8 mouse cellular contexts compared by ENCODE assay signal in the genomic region with DNA sequence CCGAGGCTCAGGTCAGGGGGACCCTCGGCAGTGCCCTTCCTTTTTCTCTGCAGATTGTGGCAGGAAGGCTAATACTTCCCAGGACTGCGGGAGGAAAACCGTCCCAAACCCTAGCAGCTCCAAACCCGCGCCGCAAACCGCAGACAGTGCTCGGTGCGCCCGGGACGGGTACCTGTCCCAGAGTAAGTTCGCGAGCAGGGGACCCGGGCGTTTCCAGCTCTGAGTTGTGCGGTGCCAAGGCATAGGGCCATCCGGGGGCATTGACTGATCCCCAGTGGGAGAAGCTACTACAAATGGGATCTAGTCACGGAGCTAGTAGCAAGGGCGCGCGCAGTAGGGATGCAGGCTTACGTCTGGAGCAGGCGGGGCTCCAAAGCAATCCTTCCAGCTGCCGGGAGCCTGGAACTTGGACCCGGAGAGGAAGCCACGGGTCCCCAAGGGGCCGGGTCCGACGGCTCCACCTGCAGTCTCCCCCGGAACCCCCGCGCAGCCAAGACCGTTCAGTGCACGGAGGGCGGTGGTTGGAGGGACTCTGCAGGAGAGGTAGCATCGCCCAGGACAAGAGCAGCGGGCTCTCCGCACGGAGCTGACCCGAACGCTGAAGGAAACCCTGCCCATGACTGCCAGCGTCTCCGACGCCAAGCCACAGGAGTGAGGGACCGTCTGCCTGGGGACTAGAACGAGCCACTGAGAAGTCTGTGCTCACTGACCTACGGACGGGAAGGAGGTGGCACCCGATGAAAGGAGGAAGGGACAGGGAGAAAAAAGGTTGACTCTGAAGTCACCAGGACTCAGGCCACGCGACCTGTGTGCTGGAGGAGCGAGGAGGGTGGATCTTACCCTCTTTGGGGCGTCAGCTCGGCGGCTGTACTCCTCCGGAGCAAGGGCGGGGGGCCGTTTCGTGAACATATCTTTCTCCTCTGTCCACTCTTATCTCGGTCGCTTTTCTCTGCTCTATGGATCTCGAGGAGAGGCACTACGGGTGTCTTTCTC. TPM values are rescaled to one million over a fixed set of nuclear protein-coding genes. Genes with fewer than 3 reads are reported as not detected.
DNase-seq lines count a peak whose midpoint lies in the region; ATAC-seq and TF ChIP-seq lines count a peak whose summit lies in the region.

A gene (minus strand): TSS at position 943 of the 993 bp plus-strand sequence.

- no peak for TF ChIP-seq CTCF in heart, postnatal 0 days (IDR thresholded peaks at IDR 0.05; ENCODE audit: low read depth)

- peak; percentile 24 to 25 for DNase-seq in cerebellum, postnatal 10 days
- DNase-seq in cerebellum, adult 9-11 months, result no peak
- DNase-seq in embryo, embryonic 11 days, result peak; percentile 38
- DNase-seq in heart, postnatal 0 days (ENCODE audit: low spot score), result peak; percentile 50
- DNase-seq in liver, result peak; percentile 6
- DNase-seq in retina, postnatal 1 day, result peak; percentile 11
- DNase-seq in spleen, postnatal 4 days (ENCODE audit: low spot score in 2 of 2), result no peak
- no peak for DNase-seq in thymus, postnatal 25 days

- H3K4me2 ChIP-seq in heart, postnatal 0 days (ENCODE audit: low read depth, low read length), result peak within 1 kb of the TSS; percentile 73

- WGBS in heart, postnatal 0 days, result under 1% methylated on average over 63 of the region's 64 CpGs

- peak within 1 kb of the TSS; percentile 68 for H3K9ac ChIP-seq in heart, postnatal 0 days (replicated peaks; ENCODE audit: low read depth, low read length)

- ATAC-seq in heart, postnatal 0 days (ENCODE audit: insufficient read depth, low read depth), result peak; percentile 39

- no peaks in the 10 kb centered on the region for H3K9me3 ChIP-seq in heart, postnatal 0 days (replicated peaks; ENCODE audit: control insufficient read depth, low read length)

- no peak for TF ChIP-seq EP300 in heart, postnatal 0 days (IDR thresholded peaks at IDR 0.05; ENCODE audit: low read depth)

- peaks cover 17% of the 10 kb centered on the region for H3K4me1 ChIP-seq in heart, postnatal 0 days (ENCODE audit: control insufficient read depth, insufficient read depth)

- H3K27ac ChIP-seq in heart, postnatal 0 days (ENCODE audit: low read depth), result peak within 1 kb of the TSS; percentile 86

- H3K27me3 ChIP-seq in heart, postnatal 0 days (ENCODE audit: control insufficient read depth, insufficient read depth, low read length), result no peaks in the 10 kb centered on the region

- peak within 1 kb of the TSS; percentile 61 for H3K4me3 ChIP-seq in heart, postnatal 0 days (ENCODE audit: low read depth, low read length)

- H3K36me3 ChIP-seq in heart, postnatal 0 days (replicated peaks; ENCODE audit: control insufficient read depth, insufficient read depth, low read length), result no peaks in the 10 kb centered on the region

RNA-seq across cellular contexts. Expression of the gene that starts here (rescaled TPM):
- total RNA-seq in heart, postnatal 0 days (2014; rRNA removed; ENCODE audit: low replicate concordance), result 64.5 and 102 TPM in 2 replicates
- 36.1 and 36.8 TPM in 2 replicates for polyA plus RNA-seq in heart, postnatal 0 days (2015; fragmentation: Nextera tagmentation; extraction: Ambion mirVana)

Comparison
In these comparisons a context has a peak if more than half of its experiments do, and no peak if none do; other contexts are left out.
1. DNase-seq: peak in cerebellum, postnatal 10 days (2 of 2), embryo, embryonic 11 days (single experiment), heart, postnatal 0 days (single experiment), liver (single experiment) and retina, postnatal 1 day (single experiment); none in cerebellum, adult 9-11 months (single experiment), spleen, postnatal 4 days (0 of 2) and thymus, postnatal 25 days (single experiment).